Comparison of ENCODE assay signal across 8 mouse cellular contexts in the genomic region with DNA sequence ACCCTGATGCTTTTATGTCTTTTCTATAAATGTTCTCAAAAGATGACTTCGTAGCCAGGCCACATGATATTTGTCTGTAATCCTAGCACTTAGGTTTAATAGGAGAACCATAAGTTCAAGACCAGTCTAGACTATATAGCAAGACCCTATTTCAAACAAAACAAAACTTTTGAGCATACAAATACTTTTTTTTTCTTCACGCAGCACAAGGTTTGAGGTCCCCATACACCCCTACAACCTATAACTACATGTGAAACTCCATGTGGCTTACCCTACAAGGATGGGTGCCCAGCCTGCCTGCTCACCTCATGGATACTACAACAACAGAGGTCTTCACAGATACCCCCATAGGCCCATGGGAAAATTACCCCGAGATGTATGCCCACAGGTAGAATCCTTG. TPM values are rescaled to one million over a fixed set of nuclear protein-coding genes. Genes with fewer than 3 reads are reported as not detected.
DNase-seq lines count a peak whose midpoint lies in the region; ATAC-seq and TF ChIP-seq lines count a peak whose summit lies in the region.
"Had no signal": no experiment of that assay in that cellular context is flagged by ENCODE, and none has a peak within 500 bp of the region (broad histone marks: within the 10 kb centered on the region; RNA-seq: fewer than 3 reads in every experiment).

No protein-coding gene starts in this region.

- no peak overlapping the region for H3K27ac ChIP-seq in liver, adult 2 months (replicated peaks; ENCODE audit: insufficient read depth, low read depth, low read length)
- 0 out of 2 replicates have a peak overlapping the region, but pooled peaks have one; percentile 86 for H3K27ac ChIP-seq in forebrain, embryonic 10.5 days
- H3K27ac ChIP-seq in limb, embryonic 11.5 days (replicated peaks; ENCODE audit: low read depth, low read length), result no peak overlapping the region
- no peak overlapping the region for H3K27ac ChIP-seq in neural tube, embryonic 13.5 days (replicated peaks)

- WGBS in liver, adult 2 months, result 39% methylated on average over 3 of the region's 3 CpGs
- 38% methylated on average over 3 of the region's 3 CpGs for WGBS in forebrain, embryonic 10.5 days
- 41% methylated on average over 3 of the region's 3 CpGs for WGBS in limb, embryonic 11.5 days
- WGBS in neural tube, embryonic 13.5 days, result 44% methylated on average over 3 of the region's 3 CpGs

- H3K4me2 ChIP-seq in limb, embryonic 11.5 days (ENCODE audit: low read depth, severe bottlenecking), result no peak overlapping the region
- H3K4me2 ChIP-seq in neural tube, embryonic 13.5 days, result peak overlapping the region; percentile 90

- no peaks in the 10 kb centered on the region for H3K79me2 ChIP-seq in liver, adult 2 months (ENCODE audit: control insufficient read depth, insufficient read depth, low read length)

- DNase-seq in liver, adult 2 months (ENCODE audit: extremely low read depth, low read depth, low spot score), result no peak
- no peak for DNase-seq in liver
- DNase-seq in forebrain, embryonic 10.5 days (ENCODE audit: extremely low spot score, low spot score), result no peak
- DNase-seq in limb, embryonic 11.5 days (ENCODE audit: low spot score), result no peak
- no peak for DNase-seq in right cerebral cortex, adult 2 months (ENCODE audit: low spot score in 2 of 2)
- no peak for DNase-seq in adrenal gland, adult 8-10 months

- no peak for TF ChIP-seq CTCF in liver, adult 2 months (IDR thresholded peaks at IDR 0.05; ENCODE audit: low read depth, low read length)

- H3K36me3 ChIP-seq in liver, adult 2 months (ENCODE audit: control insufficient read depth, insufficient read depth, low read length), result peaks cover 15% of the 10 kb centered on the region
- peaks cover 33% of the 10 kb centered on the region for H3K36me3 ChIP-seq in forebrain, embryonic 10.5 days (replicated peaks)
- peaks cover 6% of the 10 kb centered on the region; the same call in 1 of the 2 replicates for H3K36me3 ChIP-seq in limb, embryonic 11.5 days (ENCODE audit: control insufficient read depth, insufficient read depth, low read length)
- peaks cover 29% of the 10 kb centered on the region for H3K36me3 ChIP-seq in neural tube, embryonic 13.5 days

- peaks cover 3% of the 10 kb centered on the region for H3K4me1 ChIP-seq in liver, adult 2 months (ENCODE audit: control insufficient read depth, insufficient read depth, low read length)
- peaks cover 11% of the 10 kb centered on the region for H3K4me1 ChIP-seq in forebrain, embryonic 10.5 days
- peaks cover 3% of the 10 kb centered on the region; the same call in 1 of the 2 replicates for H3K4me1 ChIP-seq in limb, embryonic 11.5 days (ENCODE audit: control insufficient read depth, insufficient read depth, low read length)
- H3K4me1 ChIP-seq in neural tube, embryonic 13.5 days (replicated peaks), result peaks cover 20% of the 10 kb centered on the region

- H3K9ac ChIP-seq in liver, adult 2 months (ENCODE audit: low read depth, low read length), result no peak overlapping the region
- H3K9ac ChIP-seq in limb, embryonic 11.5 days (ENCODE audit: low read length), result no peak overlapping the region
- H3K9ac ChIP-seq in neural tube, embryonic 13.5 days, result no peak overlapping the region

- peak overlapping the region; percentile 82; the same call in 1 of the 2 replicates for H3K4me3 ChIP-seq in liver, adult 2 months (ENCODE audit: insufficient read depth, low read depth, low read length)
- peak overlapping the region; percentile 80 for H3K4me3 ChIP-seq in forebrain, embryonic 10.5 days
- H3K4me3 ChIP-seq in limb, embryonic 11.5 days (ENCODE audit: low read depth, low read length), result no peak overlapping the region
- peak overlapping the region; percentile 71 for H3K4me3 ChIP-seq in neural tube, embryonic 13.5 days

- ATAC-seq in limb, embryonic 11.5 days (ENCODE audit: insufficient number of reproducible peaks, low FRiP score, low TSS enrichment, low read depth), result peak; percentile 33
- ATAC-seq in neural tube, embryonic 13.5 days (ENCODE audit: low read depth), result peak; percentile 17; the same call in 1 of the 2 replicates

- no peaks in the 10 kb centered on the region for H3K27me3 ChIP-seq in liver, adult 2 months (ENCODE audit: control insufficient read depth, insufficient read depth, low read length)
- no peaks in the 10 kb centered on the region; the same call in 1 of the 2 replicates for H3K27me3 ChIP-seq in forebrain, embryonic 10.5 days (ENCODE audit: poor library complexity, severe bottlenecking)
- no peaks in the 10 kb centered on the region for H3K27me3 ChIP-seq in limb, embryonic 11.5 days (ENCODE audit: control insufficient read depth, insufficient read depth, low read length)
- H3K27me3 ChIP-seq in neural tube, embryonic 13.5 days, result no peaks in the 10 kb centered on the region
- H3K27me3 ChIP-seq: Patski had no signal

- H3K9me3 ChIP-seq in forebrain, embryonic 10.5 days, result no peaks in the 10 kb centered on the region
- H3K9me3 ChIP-seq in limb, embryonic 11.5 days (ENCODE audit: control insufficient read depth, low read length), result no peaks in the 10 kb centered on the region
- H3K9me3 ChIP-seq in neural tube, embryonic 13.5 days, result no peaks in the 10 kb centered on the region

- no peak for TF ChIP-seq POLR2A in liver, adult 2 months (IDR thresholded peaks at IDR 0.05; ENCODE audit: extremely low read depth, insufficient read depth, low read length)

RNA-seq across cellular contexts. Expression of gene Ttc4, which starts 0.4 kb away (rescaled TPM):
- total RNA-seq in liver, adult 2 months (2014; rRNA removed), result 22.4 and 23.4 TPM in 2 replicates
- polyA plus RNA-seq in liver, adult 2 months (2012; rRNA removed), result 21.2 and 24.2 TPM in 2 replicates
- polyA plus RNA-seq in forebrain, embryonic 10.5 days (2016; fragmentation: Nextera tagmentation; extraction: Ambion mirVana), result 105 and 114 TPM in 2 replicates
- 101 and 111 TPM in 2 replicates for polyA plus RNA-seq in limb, embryonic 11.5 days (2014; fragmentation: Nextera tagmentation; extraction: Ambion mirVana)
- polyA plus RNA-seq in neural tube, embryonic 13.5 days (2015; fragmentation: Nextera tagmentation; extraction: Ambion mirVana), result 109 and 119 TPM in 2 replicates
- total RNA-seq in adrenal gland, adult 8-10 months (2022), result 10 to 100 TPM; 24.6 to 40.1 (median 29.1) TPM

RNA-seq across cellular contexts. Expression of gene Pars2, which starts 28.3 kb away (rescaled TPM):
- total RNA-seq in liver, adult 2 months (2014; rRNA removed), result 2.5 and 4.6 TPM in 2 replicates
- 4.1 and 5.4 TPM in 2 replicates for polyA plus RNA-seq in liver, adult 2 months (2012; rRNA removed)
- polyA plus RNA-seq in forebrain, embryonic 10.5 days (2016; fragmentation: Nextera tagmentation; extraction: Ambion mirVana), result 14.9 and 19.7 TPM in 2 replicates
- polyA plus RNA-seq in limb, embryonic 11.5 days (2014; fragmentation: Nextera tagmentation; extraction: Ambion mirVana), result 14.3 and 17.1 TPM in 2 replicates
- 8.7 and 9.7 TPM in 2 replicates for polyA plus RNA-seq in neural tube, embryonic 13.5 days (2015; fragmentation: Nextera tagmentation; extraction: Ambion mirVana)
- 1 to 10 TPM; 5.7 to 9.5 (median 8.5) TPM for total RNA-seq in adrenal gland, adult 8-10 months (2022)

RNA-seq across cellular contexts. Expression of gene Mroh7, which starts 51.6 kb away (rescaled TPM):
- under 0.01 and 0.27 TPM in 2 replicates for total RNA-seq in liver, adult 2 months (2014; rRNA removed)
- polyA plus RNA-seq in liver, adult 2 months (2012; rRNA removed), result 0.27 and 0.69 TPM in 2 replicates
- polyA plus RNA-seq in forebrain, embryonic 10.5 days (2016; fragmentation: Nextera tagmentation; extraction: Ambion mirVana), result 0.06 and 0.12 TPM in 2 replicates
- 0.30 TPM in 1 of 2 replicates, not detected in the other for polyA plus RNA-seq in limb, embryonic 11.5 days (2014; fragmentation: Nextera tagmentation; extraction: Ambion mirVana)
- 0.54 and 0.61 TPM in 2 replicates for polyA plus RNA-seq in neural tube, embryonic 13.5 days (2015; fragmentation: Nextera tagmentation; extraction: Ambion mirVana)
- 1 to 10 TPM; 1.0 to 5.1 (median 3.2) TPM for total RNA-seq in adrenal gland, adult 8-10 months (2022)

RNA-seq across cellular contexts. Expression of gene Fam151a, which starts 54.5 kb away (rescaled TPM):
- total RNA-seq in liver, adult 2 months (2014; rRNA removed), result 0.07 TPM in 1 of 2 replicates, not detected in the other
- polyA plus RNA-seq in liver, adult 2 months (2012; rRNA removed), result not detected in 2 replicates
- 0.09 TPM in 1 of 2 replicates, not detected in the other for polyA plus RNA-seq in forebrain, embryonic 10.5 days (2016; fragmentation: Nextera tagmentation; extraction: Ambion mirVana)
- polyA plus RNA-seq in limb, embryonic 11.5 days (2014; fragmentation: Nextera tagmentation; extraction: Ambion mirVana), result 0.27 TPM in 1 of 2 replicates, not detected in the other
- not detected in 2 replicates for polyA plus RNA-seq in neural tube, embryonic 13.5 days (2015; fragmentation: Nextera tagmentation; extraction: Ambion mirVana)
- total RNA-seq in adrenal gland, adult 8-10 months (2022), result under 1 TPM in 1 of 4 experiments, not detected in 3; 0.17 TPM
- polyA plus RNA-seq: Patski had no signal

RNA-seq across cellular contexts. Expression of gene Ttc22, which starts 56.9 kb away (rescaled TPM):
- 0.09 TPM in 1 of 2 replicates, not detected in the other for total RNA-seq in liver, adult 2 months (2014; rRNA removed)
- not detected in 2 replicates for polyA plus RNA-seq in liver, adult 2 months (2012; rRNA removed)
- polyA plus RNA-seq in forebrain, embryonic 10.5 days (2016; fragmentation: Nextera tagmentation; extraction: Ambion mirVana), result not detected in 2 replicates
- polyA plus RNA-seq in limb, embryonic 11.5 days (2014; fragmentation: Nextera tagmentation; extraction: Ambion mirVana), result 0.07 and 0.24 TPM in 2 replicates
- polyA plus RNA-seq in neural tube, embryonic 13.5 days (2015; fragmentation: Nextera tagmentation; extraction: Ambion mirVana), result 2.0 and 2.4 TPM in 2 replicates
- total RNA-seq in adrenal gland, adult 8-10 months (2022), result under 1 TPM in 1 of 4 experiments, not detected in 3; 0.10 TPM
